ENCODE assay signal across 11 mouse cellular contexts in the genomic region with DNA sequence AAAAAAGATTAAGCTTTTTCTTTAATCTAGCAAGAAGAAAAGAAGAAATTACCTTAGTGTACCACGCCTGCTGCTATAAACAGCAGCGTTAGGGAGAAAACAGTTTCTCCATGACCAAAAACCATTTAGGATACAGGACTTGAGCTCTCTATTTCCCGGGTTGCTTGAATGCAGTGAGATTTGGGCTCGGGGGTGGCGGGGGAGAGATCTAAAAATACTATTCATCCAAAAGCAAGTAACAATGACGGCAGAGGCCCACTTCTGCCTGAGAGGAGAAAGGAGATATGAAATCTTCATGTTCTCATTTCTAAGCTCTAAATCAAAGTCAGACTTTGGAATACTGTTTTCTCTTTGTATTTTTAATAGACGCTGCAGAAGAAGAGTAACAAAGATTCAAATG.
"Had no signal": no experiment of that assay in that cellular context is flagged by ENCODE, and none has a peak within 500 bp of the region (broad histone marks: within the 10 kb centered on the region; RNA-seq: fewer than 3 reads in every experiment).

No protein-coding gene starts in this region.

- ATAC-seq: intestine, embryonic 16.5 days; liver, embryonic 12.5 days; midbrain, embryonic 15.5 days had no signal

- DNase-seq: kidney, adult 2 months; kidney, postnatal 25 days; layer of hippocampus, adult 9-11 months; layer of hippocampus, postnatal 36 days; lung, embryonic 14.5 days; lung, postnatal 10 days; thymus, adult 18-20 months; thymus, postnatal 14 days had no signal
